Comparison of ENCODE assay signal across 9 mouse cellular contexts in genomic region chr1:134651851-134652398, GRCm38 (mm10). TPM values are rescaled to one million over a fixed set of nuclear protein-coding genes. Genes with fewer than 3 reads are reported as not detected.
DNase-seq lines count a peak whose midpoint lies in the region; ATAC-seq lines count a peak whose summit lies in the region.
"Had no signal": no experiment of that assay in that cellular context is flagged by ENCODE, and none has a peak within 500 bp of the region (broad histone marks: within the 10 kb centered on the region; RNA-seq: fewer than 3 reads in every experiment).

No protein-coding gene starts in this region.

- peaks cover 2 to 10% of the 10 kb centered on the region in 2 experiments; a peak in 3 of 4 replicates for H3K4me1 ChIP-seq in heart, embryonic 14.5 days (ENCODE audit: control insufficient read depth in 2 of 2, insufficient read depth in 2 of 2, low read length in 2 of 2)
- H3K4me1 ChIP-seq in forebrain, embryonic 14.5 days (ENCODE audit: control insufficient read depth, insufficient read depth, low read length): peaks cover 12% of the 10 kb centered on the region
- peaks cover 30% of the 10 kb centered on the region for H3K4me1 ChIP-seq in limb, embryonic 15.5 days

- no peak overlapping the region for H3K27ac ChIP-seq in heart, embryonic 14.5 days (replicated peaks in 1 of 2; ENCODE audit: control insufficient read depth in 1 of 2, insufficient read depth in 1 of 2, low read depth in 2 of 2, low read length in 2 of 2)
- no peak overlapping the region for H3K27ac ChIP-seq in forebrain, embryonic 14.5 days (ENCODE audit: low read depth, low read length)
- H3K27ac ChIP-seq in limb, embryonic 15.5 days: peak overlapping the region; percentile 72; the same call in 1 of the 2 replicates

- no peak overlapping the region for H3K4me3 ChIP-seq in heart, embryonic 14.5 days (ENCODE audit: control insufficient read depth in 1 of 2, insufficient read depth in 1 of 2, low read depth in 1 of 2, low read length in 2 of 2)
- no peak overlapping the region for H3K4me3 ChIP-seq in forebrain, embryonic 14.5 days (ENCODE audit: low read depth, low read length)
- H3K4me3 ChIP-seq in limb, embryonic 15.5 days: no peak overlapping the region

- H3K9me3 ChIP-seq in heart, embryonic 14.5 days (ENCODE audit: control insufficient read depth, low read length): no peaks in the 10 kb centered on the region
- no peaks in the 10 kb centered on the region for H3K9me3 ChIP-seq in forebrain, embryonic 14.5 days (replicated peaks; ENCODE audit: control insufficient read depth, low read length)
- no peaks in the 10 kb centered on the region for H3K9me3 ChIP-seq in limb, embryonic 15.5 days

- WGBS in heart, embryonic 14.5 days: 28% methylated on average over 4 of the region's 4 CpGs
- 17% methylated on average over 4 of the region's 4 CpGs for WGBS in forebrain, embryonic 14.5 days
- 17% methylated on average over 4 of the region's 4 CpGs for WGBS in limb, embryonic 15.5 days

- no peak for DNase-seq in heart, postnatal 10 days
- DNase-seq in adrenal gland, postnatal 25 days: peak; percentile 40
- DNase-seq in forebrain, embryonic 14.5 days (ENCODE audit: low spot score): peak; percentile 53
- no peak for DNase-seq in layer of hippocampus, adult 11-12 months (ENCODE audit: low spot score)
- DNase-seq in urinary bladder, postnatal 14 days (ENCODE audit: low spot score): no peak

- intact Hi-C loops in heart, postnatal 10 days (cut with DNase I): no loop called here

- no peaks in the 10 kb centered on the region for H3K36me3 ChIP-seq in heart, embryonic 14.5 days (ENCODE audit: control insufficient read depth, insufficient read depth, low read length)
- H3K36me3 ChIP-seq in forebrain, embryonic 14.5 days (ENCODE audit: control insufficient read depth, insufficient read depth, low read length): no peaks in the 10 kb centered on the region
- H3K36me3 ChIP-seq in limb, embryonic 15.5 days: no peaks in the 10 kb centered on the region

- H3K9ac ChIP-seq in heart, embryonic 14.5 days (ENCODE audit: low read length): no peak overlapping the region
- no peak overlapping the region for H3K9ac ChIP-seq in forebrain, embryonic 14.5 days (ENCODE audit: low read length)
- H3K9ac ChIP-seq in limb, embryonic 15.5 days: no peak overlapping the region

- ATAC-seq in heart, embryonic 14.5 days (ENCODE audit: insufficient number of reproducible peaks, insufficient read depth, low FRiP score, low read depth): 0 out of 2 replicates have a peak, but pooled peaks have one; percentile 40
- ATAC-seq in forebrain, embryonic 14.5 days: peak; percentile 59; the same call in 1 of the 2 replicates
- peak; percentile 66 for ATAC-seq in limb, embryonic 15.5 days (ENCODE audit: insufficient number of reproducible peaks, low FRiP score, low TSS enrichment, low read depth)
- ATAC-seq in megakaryocyte-erythroid progenitor cell, adult 5-6 weeks (replicated peaks; ENCODE audit: low FRiP score, low TSS enrichment, poor library complexity, severe bottlenecking): no peak

- H3K4me2 ChIP-seq in heart, embryonic 14.5 days (ENCODE audit: low read length): no peak overlapping the region
- H3K4me2 ChIP-seq in forebrain, embryonic 14.5 days (ENCODE audit: low read length): no peak overlapping the region
- peak overlapping the region; percentile 22 for H3K4me2 ChIP-seq in limb, embryonic 15.5 days

- H3K27me3 ChIP-seq in heart, embryonic 14.5 days (ENCODE audit: control insufficient read depth, insufficient read depth, low read length): peaks cover 48% of the 10 kb centered on the region
- H3K27me3 ChIP-seq in forebrain, embryonic 14.5 days (replicated peaks; ENCODE audit: control insufficient read depth, insufficient read depth, low read length): peaks cover 29% of the 10 kb centered on the region
- peaks cover 32% of the 10 kb centered on the region for H3K27me3 ChIP-seq in limb, embryonic 15.5 days

RNA-seq across cellular contexts. Expression of gene Syt2, which starts 5.4 kb away (rescaled TPM):
- 0.08 and 0.42 TPM in 2 replicates for polyA plus RNA-seq in heart, embryonic 14.5 days (2014; fragmentation: Nextera tagmentation; extraction: Ambion mirVana)
- total RNA-seq in heart, postnatal 10 days (2021): under 1 TPM in 1 of 2 experiments, not detected in 1; 0.31 TPM
- 0.18 TPM in 1 of 2 replicates, not detected in the other for total RNA-seq in adrenal gland, postnatal 25 days (2021)
- polyA plus RNA-seq in forebrain, embryonic 14.5 days (2014; fragmentation: Nextera tagmentation; extraction: Ambion mirVana): 0.94 and 1.2 TPM in 2 replicates
- 0.98 and 1.3 TPM in 2 replicates for polyA plus RNA-seq in limb, embryonic 15.5 days (2015; fragmentation: Nextera tagmentation; extraction: Ambion mirVana)
- 0.33 TPM in 1 of 2 replicates, not detected in the other for total RNA-seq in megakaryocyte-erythroid progenitor cell, adult 5-6 weeks (2014; fragmentation: Nextera tagmentation)
- total RNA-seq in megakaryocyte-erythroid progenitor cell, adult 5-6 weeks (2017): 0.05 TPM in 1 of 2 replicates, not detected in the other
- total RNA-seq: neutrophil, adult 5-6 weeks had no signal

Comparison
In these comparisons a context has a peak if more than half of its experiments do, and no peak if none do; other contexts are left out.
1. DNase-seq: peak in adrenal gland, postnatal 25 days (single experiment) and forebrain, embryonic 14.5 days (single experiment); none in heart, postnatal 10 days (0 of 2), layer of hippocampus, adult 11-12 months (single experiment) and urinary bladder, postnatal 14 days (single experiment).